ENCODE assay signal across 23 mouse cellular contexts in genomic region chr9:46207501-46207869, GRCm38 (mm10). TPM values are rescaled to one million over a fixed set of nuclear protein-coding genes. Genes with fewer than 3 reads are reported as not detected.
DNase-seq lines count a peak whose midpoint lies in the region; ATAC-seq and TF ChIP-seq lines count a peak whose summit lies in the region.
"Had no signal": no experiment of that assay in that cellular context is flagged by ENCODE, and none has a peak within 500 bp of the region (broad histone marks: within the 10 kb centered on the region; RNA-seq: fewer than 3 reads in every experiment).

No protein-coding gene starts in this region.

- 71% methylated on average over 6 of the region's 6 CpGs for WGBS in embryonic facial prominence, embryonic 10.5 days
- WGBS in limb, embryonic 12.5 days, result 83% methylated on average over 6 of the region's 6 CpGs
- WGBS in liver, embryonic 16.5 days (ENCODE audit: insufficient replicate concordance), result 69% methylated on average over 6 of the region's 6 CpGs
- 93% methylated on average over 6 of the region's 6 CpGs for WGBS in hindbrain, embryonic 13.5 days

- H3K9ac ChIP-seq in limb, embryonic 12.5 days (replicated peaks), result no peak overlapping the region
- H3K9ac ChIP-seq in liver, embryonic 16.5 days (ENCODE audit: low read depth, low read length), result no peak overlapping the region
- no peak overlapping the region for H3K9ac ChIP-seq in hindbrain, embryonic 13.5 days
- H3K9ac ChIP-seq: embryonic facial prominence, embryonic 15.5 days; forebrain, embryonic 12.5 days; neural tube, embryonic 12.5 days had no signal

- no peak for ATAC-seq in G1E (ENCODE audit: extremely low read depth, insufficient number of reproducible peaks, low FRiP score, poor library complexity, severe bottlenecking)
- no peak for ATAC-seq in limb, embryonic 12.5 days (ENCODE audit: insufficient number of reproducible peaks, insufficient read depth, low FRiP score, low TSS enrichment, low read depth)
- peak; percentile 51 for ATAC-seq in liver, embryonic 16.5 days (ENCODE audit: low read depth)
- no peak for ATAC-seq in hindbrain, embryonic 13.5 days (ENCODE audit: low FRiP score)
- ATAC-seq: hindbrain, embryonic 16.5 days had no signal

- DNase-seq in G1E (ENCODE audit: low spot score), result no peak
- DNase-seq in embryonic facial prominence, embryonic 10.5 days (ENCODE audit: low spot score), result no peak
- DNase-seq in frontal cortex, adult 2 months (ENCODE audit: extremely low spot score in 1 of 2, low spot score in 1 of 2), result no peak
- no peak for DNase-seq in right cerebral cortex, adult 2 months (ENCODE audit: low spot score in 2 of 2)
- DNase-seq: cerebellum, adult 8-10 months; gastrocnemius, postnatal 25 days; heart, postnatal 14 days; lung, adult 2 months; right cerebral cortex, postnatal 25 days had no signal

- H3K36me3 ChIP-seq in G1E (replicated peaks), result peaks cover 88% of the 10 kb centered on the region
- peaks cover 97% of the 10 kb centered on the region for H3K36me3 ChIP-seq in embryonic facial prominence, embryonic 10.5 days (replicated peaks)
- peaks cover 87% of the 10 kb centered on the region for H3K36me3 ChIP-seq in limb, embryonic 12.5 days
- peaks cover 2% of the 10 kb centered on the region; the same call in 1 of the 2 replicates for H3K36me3 ChIP-seq in liver, embryonic 16.5 days (ENCODE audit: control insufficient read depth, insufficient read depth)
- H3K36me3 ChIP-seq in hindbrain, embryonic 13.5 days, result peaks cover 95% of the 10 kb centered on the region

- H3K4me3 ChIP-seq in G1E (ENCODE audit: low read depth, low read length), result peak overlapping the region; percentile 46; the same call in 1 of the 2 replicates
- H3K4me3 ChIP-seq in embryonic facial prominence, embryonic 10.5 days, result no peak overlapping the region
- H3K4me3 ChIP-seq in limb, embryonic 12.5 days (replicated peaks), result no peak overlapping the region
- no peak overlapping the region for H3K4me3 ChIP-seq in liver, embryonic 16.5 days (ENCODE audit: low read depth, low read length)
- H3K4me3 ChIP-seq in hindbrain, embryonic 13.5 days, result no peak overlapping the region
- H3K4me3 ChIP-seq: embryonic facial prominence, embryonic 15.5 days; forebrain, embryonic 12.5 days; heart, embryonic 10.5 days; neural tube, embryonic 12.5 days had no signal

- H3K4me2 ChIP-seq in limb, embryonic 12.5 days, result no peak overlapping the region
- no peak overlapping the region for H3K4me2 ChIP-seq in liver, embryonic 16.5 days (ENCODE audit: low read depth, low read length)
- no peak overlapping the region for H3K4me2 ChIP-seq in hindbrain, embryonic 13.5 days
- H3K4me2 ChIP-seq: embryonic facial prominence, embryonic 15.5 days; forebrain, embryonic 12.5 days; midbrain, embryonic 11.5 days; neural tube, embryonic 12.5 days had no signal

- TF ChIP-seq CTCF in G1E (IDR thresholded peaks at IDR 0.05; ENCODE audit: low read depth, low read length), result no peak

- peak overlapping the region; percentile 49; the same call in 1 of the 2 replicates for H3K27ac ChIP-seq in embryonic facial prominence, embryonic 10.5 days (replicated peaks)
- peak overlapping the region; percentile 56; the same call in 1 of the 2 replicates for H3K27ac ChIP-seq in limb, embryonic 12.5 days
- peak overlapping the region; percentile 16 for H3K27ac ChIP-seq in liver, embryonic 16.5 days (ENCODE audit: low read length)
- H3K27ac ChIP-seq in hindbrain, embryonic 13.5 days, result no peak overlapping the region
- H3K27ac ChIP-seq: embryonic facial prominence, embryonic 15.5 days; forebrain, embryonic 12.5 days; macrophage; neural tube, embryonic 12.5 days had no signal

- H3K9me3 ChIP-seq in G1E (replicated peaks), result no peaks in the 10 kb centered on the region
- H3K9me3 ChIP-seq in embryonic facial prominence, embryonic 10.5 days, result no peaks in the 10 kb centered on the region
- H3K9me3 ChIP-seq in limb, embryonic 12.5 days, result no peaks in the 10 kb centered on the region
- no peaks in the 10 kb centered on the region for H3K9me3 ChIP-seq in liver, embryonic 16.5 days (replicated peaks; ENCODE audit: control insufficient read depth, low read length)
- no peaks in the 10 kb centered on the region for H3K9me3 ChIP-seq in hindbrain, embryonic 13.5 days
- H3K9me3 ChIP-seq: embryonic facial prominence, embryonic 15.5 days; forebrain, embryonic 12.5 days; heart, embryonic 10.5 days; neural tube, embryonic 12.5 days had no signal

- H3K4me1 ChIP-seq in G1E (ENCODE audit: insufficient read depth, low read depth, low read length), result peaks cover 90% of the 10 kb centered on the region
- H3K4me1 ChIP-seq in embryonic facial prominence, embryonic 10.5 days, result peaks cover 29% of the 10 kb centered on the region
- peaks cover 19% of the 10 kb centered on the region for H3K4me1 ChIP-seq in limb, embryonic 12.5 days (replicated peaks)
- H3K4me1 ChIP-seq in liver, embryonic 16.5 days (ENCODE audit: control insufficient read depth, low read depth, low read length), result peaks cover 9% of the 10 kb centered on the region
- no peaks in the 10 kb centered on the region for H3K4me1 ChIP-seq in hindbrain, embryonic 13.5 days (replicated peaks)
- H3K4me1 ChIP-seq: forebrain, embryonic 12.5 days; neural tube, embryonic 12.5 days had no signal

- H3K27me3 ChIP-seq in G1E (ENCODE audit: insufficient read depth, low read length), result no peaks in the 10 kb centered on the region
- H3K27me3 ChIP-seq in embryonic facial prominence, embryonic 10.5 days (replicated peaks; ENCODE audit: low read depth, poor library complexity, severe bottlenecking), result no peaks in the 10 kb centered on the region
- no peaks in the 10 kb centered on the region for H3K27me3 ChIP-seq in limb, embryonic 12.5 days
- no peaks in the 10 kb centered on the region for H3K27me3 ChIP-seq in liver, embryonic 16.5 days (ENCODE audit: control insufficient read depth, insufficient read depth, low read depth, low read length)
- no peaks in the 10 kb centered on the region for H3K27me3 ChIP-seq in hindbrain, embryonic 13.5 days
- H3K27me3 ChIP-seq: embryonic facial prominence, embryonic 15.5 days; forebrain, embryonic 12.5 days; neural tube, embryonic 12.5 days had no signal

RNA-seq across cellular contexts. Expression of gene Apoa1, which starts 20.9 kb away (rescaled TPM):
- total RNA-seq in G1E (2014; fragmentation: Nextera tagmentation), result not detected in 2 replicates
- not detected in 2 replicates for total RNA-seq in G1E (2017)
- polyA plus RNA-seq in G1E (2012), result 0.41 and 1.5 TPM in 2 replicates
- polyA plus RNA-seq in embryonic facial prominence, embryonic 10.5 days (2016; fragmentation: Nextera tagmentation; extraction: Ambion mirVana), result 1.4 TPM in 2 replicates
- 2.5 and 3.2 TPM in 2 replicates for polyA plus RNA-seq in limb, embryonic 12.5 days (2016; fragmentation: Nextera tagmentation; extraction: Ambion mirVana)
- polyA plus RNA-seq in liver, embryonic 16.5 days (2015; fragmentation: Nextera tagmentation; extraction: Ambion mirVana), result 6,810 and 7,451 TPM in 2 replicates
- polyA plus RNA-seq in frontal cortex, adult 2 months (2012; rRNA removed), result 2.4 and 4.1 TPM in 2 replicates
- 3.3 and 3.7 TPM in 2 replicates for polyA plus RNA-seq in hindbrain, embryonic 13.5 days (2015; fragmentation: Nextera tagmentation; extraction: Ambion mirVana)
- total RNA-seq: common myeloid progenitor, adult 5-6 weeks; gastrocnemius, postnatal 25 days; monocyte, adult 5-6 weeks had no signal
- polyA plus RNA-seq: macrophage had no signal

RNA-seq across cellular contexts. Expression of gene Apoc3, which starts 28.0 kb away (rescaled TPM):
- total RNA-seq in G1E (2014; fragmentation: Nextera tagmentation), result not detected in 2 replicates
- total RNA-seq in G1E (2017), result 0.33 TPM in 1 of 2 replicates, not detected in the other
- polyA plus RNA-seq in G1E (2012), result not detected in 2 replicates
- not detected in 2 replicates for polyA plus RNA-seq in embryonic facial prominence, embryonic 10.5 days (2016; fragmentation: Nextera tagmentation; extraction: Ambion mirVana)
- not detected in 2 replicates for polyA plus RNA-seq in limb, embryonic 12.5 days (2016; fragmentation: Nextera tagmentation; extraction: Ambion mirVana)
- polyA plus RNA-seq in liver, embryonic 16.5 days (2015; fragmentation: Nextera tagmentation; extraction: Ambion mirVana), result 9.3 and 14.0 TPM in 2 replicates
- 0.38 and 0.90 TPM in 2 replicates for polyA plus RNA-seq in frontal cortex, adult 2 months (2012; rRNA removed)
- polyA plus RNA-seq in hindbrain, embryonic 13.5 days (2015; fragmentation: Nextera tagmentation; extraction: Ambion mirVana), result not detected in 2 replicates
- total RNA-seq: common myeloid progenitor, adult 5-6 weeks; heart, postnatal 14 days; monocyte, adult 5-6 weeks had no signal
- polyA plus RNA-seq: embryonic facial prominence, embryonic 15.5 days; forebrain, embryonic 12.5 days; heart, embryonic 10.5 days; hindbrain, embryonic 16.5 days; macrophage; midbrain, embryonic 11.5 days; neural tube, embryonic 12.5 days had no signal

RNA-seq across cellular contexts. Expression of gene Apoa4, which starts 33.0 kb away (rescaled TPM):
- total RNA-seq in G1E (2014; fragmentation: Nextera tagmentation), result not detected in 2 replicates
- not detected in 2 replicates for total RNA-seq in G1E (2017)
- 0.03 TPM in 1 of 2 replicates, not detected in the other for polyA plus RNA-seq in G1E (2012)
- polyA plus RNA-seq in embryonic facial prominence, embryonic 10.5 days (2016; fragmentation: Nextera tagmentation; extraction: Ambion mirVana), result not detected in 2 replicates
- not detected in 2 replicates for polyA plus RNA-seq in limb, embryonic 12.5 days (2016; fragmentation: Nextera tagmentation; extraction: Ambion mirVana)
- 0.07 and 14.5 TPM in 2 replicates for polyA plus RNA-seq in liver, embryonic 16.5 days (2015; fragmentation: Nextera tagmentation; extraction: Ambion mirVana)
- polyA plus RNA-seq in frontal cortex, adult 2 months (2012; rRNA removed), result 0.26 and 0.76 TPM in 2 replicates
- polyA plus RNA-seq in hindbrain, embryonic 13.5 days (2015; fragmentation: Nextera tagmentation; extraction: Ambion mirVana), result not detected in 2 replicates
- total RNA-seq: common myeloid progenitor, adult 5-6 weeks; gastrocnemius, postnatal 25 days; layer of hippocampus, adult 8-10 months; left cerebral cortex, adult 8-10 months; monocyte, adult 5-6 weeks had no signal
- polyA plus RNA-seq: forebrain, embryonic 12.5 days; hindbrain, embryonic 16.5 days; macrophage; midbrain, embryonic 11.5 days; neural tube, embryonic 12.5 days had no signal

Comparison
In these comparisons a context has a peak if more than half of its experiments do, and no peak if none do; other contexts are left out.
1. RNA of gene Apoa1, which starts 20.9 kb away (polyA plus RNA-seq): 6,810 to 7,451 TPM in liver, embryonic 16.5 days; 3.3 to 3.7 TPM in hindbrain, embryonic 13.5 days, 2.5 to 3.2 TPM in limb, embryonic 12.5 days, 2.4 to 4.1 TPM in frontal cortex, adult 2 months, 0.41 to 1.5 TPM in G1E and 1.4 TPM in embryonic facial prominence, embryonic 10.5 days; every median in the first group is over 1,000 times any median in the second.